Mouse (Mus musculus) left cerebral cortex, adult 2 months (tissue): ENCODE data around the gene Otoa. TPM values are rescaled to one million over a fixed set of nuclear protein-coding genes. Genes with fewer than 3 reads are reported as not detected.

Experiments
- DNase-seq, 2 experiments: peaks; one replicate each; pipeline ENCODE4 v3.0.0; 2021 to 2022; ENCODE audit warnings: low spot score in 2 of 2, mixed read lengths in 1 of 2; ENCODE audit errors: extremely low spot score in 1 of 2
- H3K27ac ChIP-seq: fragments of 200-600 bp; 2 replicates; pipeline ENCODE4 v1.8.1; 2022
- H3K4me3 ChIP-seq: fragments of 200-600 bp; 2 replicates; pipeline ENCODE4 v1.8.1; 2022
- CTCF ChIP-seq: fragments of 200-600 bp; IDR thresholded peaks from 2 replicates; pipeline ENCODE4 v1.8.1; 2022; ENCODE audit warnings: antibody characterized with exemption, mild to moderate bottlenecking, moderate library complexity
- intact Hi-C: fragments of 180-260 bp; cut with DNase I; formaldehyde crosslinking; loops from one replicate; pipeline ENCODE4 v1.15.1; 2025
- total RNA-seq, 2 experiments: library from RNA; stranded (reverse); gene quantifications; 2 replicates each; pipeline ENCODE4 v1.2.3; 2021

Gene Otoa
- total RNA-seq, 2 experiments from 2014 or later = 0.18 to 0.37 TPM

DNA sequence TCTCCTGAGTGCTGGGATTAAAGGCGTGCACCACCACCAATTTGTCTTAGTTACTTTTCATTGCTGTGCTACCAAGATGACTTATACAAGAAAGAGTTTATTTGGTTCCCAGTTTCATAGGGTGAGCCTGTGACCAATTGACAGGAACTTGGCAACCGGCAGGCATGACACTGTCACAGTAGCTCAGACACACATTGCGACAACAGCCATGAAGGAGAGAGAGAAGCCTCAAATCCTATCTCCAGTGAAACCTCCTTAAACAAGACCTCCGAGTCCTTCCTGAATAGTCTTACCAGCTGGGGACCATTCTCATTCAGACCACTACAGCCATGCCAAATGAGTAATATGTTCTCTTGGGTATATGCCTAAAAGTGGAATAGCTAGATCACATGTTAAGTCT lies 28.4 kb upstream of the Otoa start:
- Histone ChIP-seq H3K27ac (no peak overlapping the region), H3K4me3 (no peak overlapping the region)
- no peak for DNase-seq
- intact Hi-C loops = no loop called here
- TF ChIP-seq CTCF = no peak

DNA sequence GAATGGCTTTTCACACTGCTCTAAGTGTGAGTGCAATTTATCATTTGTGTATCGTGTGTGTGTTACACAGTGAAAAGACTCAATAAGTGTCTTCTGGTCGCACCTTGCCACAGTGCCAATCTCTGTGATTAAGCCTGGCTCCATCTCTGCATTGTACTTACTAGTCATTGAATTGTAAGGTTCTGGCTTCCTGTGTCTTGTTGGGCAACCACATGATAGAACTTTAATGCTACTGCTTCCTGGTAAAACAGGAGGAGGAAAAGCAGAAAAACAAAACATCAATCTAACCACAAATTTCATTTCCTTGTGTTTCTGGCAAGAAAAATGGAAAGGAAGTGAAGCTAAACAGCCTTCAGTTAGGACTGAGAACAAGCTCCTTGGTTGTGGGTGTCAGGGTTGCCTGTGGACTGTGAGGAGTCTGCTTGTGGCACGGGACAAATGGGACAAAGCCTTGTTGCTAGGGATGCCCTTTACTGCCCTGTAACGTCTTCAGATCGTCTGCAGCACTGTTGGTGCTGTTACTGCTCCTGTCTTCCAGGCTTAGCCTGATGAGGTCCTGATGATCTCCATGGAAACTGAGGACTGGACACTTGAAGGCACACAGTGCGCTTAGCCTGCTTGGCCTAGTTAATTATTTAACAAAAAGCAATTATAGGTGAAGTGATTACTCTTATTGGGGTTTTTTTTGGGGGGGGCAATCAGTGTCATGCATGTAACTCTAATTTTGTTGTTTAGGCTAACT lies 21.8 kb upstream of the Otoa start:
- no peak for TF ChIP-seq CTCF
- DNase-seq = no peak
- Histone ChIP-seq H3K4me3 (no peak overlapping the region), H3K27ac (no peak overlapping the region)
- intact Hi-C loops = loop anchor here (5.0 kb wide), 1 partner anchor 217 kb away; the partner anchor contains the start of gene Eef2k

DNA sequence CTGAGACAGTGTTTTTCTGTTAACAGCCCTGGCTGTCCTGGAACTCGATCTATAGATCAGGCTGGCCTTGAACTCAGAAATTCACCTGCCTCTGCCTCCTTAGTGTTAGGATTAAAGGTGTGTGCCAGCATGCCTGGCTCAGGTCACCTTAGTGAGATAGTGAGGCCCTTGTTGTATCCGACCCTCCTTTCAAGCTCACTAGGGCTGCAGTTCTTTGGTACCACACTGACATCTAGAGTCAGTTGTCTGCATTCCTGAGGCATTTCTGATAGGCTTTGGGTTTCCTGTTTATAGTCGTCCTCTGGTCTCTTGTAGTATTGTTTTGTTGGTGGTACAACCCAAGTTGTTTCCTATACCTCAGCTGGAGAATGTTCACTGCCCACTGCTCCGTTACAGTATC lies 17.1 kb upstream of the Otoa start:
- TF ChIP-seq CTCF = peak; percentile 63
- H3K4me3 ChIP-seq = no peak overlapping the region
- no peak for DNase-seq
- intact Hi-C loops = loop anchor here (2.0 to 5.0 kb wide), 2 partner anchors 130 to 222 kb away; partner anchors contain the start of gene Eef2k
- H3K27ac ChIP-seq = no peak overlapping the region

DNA sequence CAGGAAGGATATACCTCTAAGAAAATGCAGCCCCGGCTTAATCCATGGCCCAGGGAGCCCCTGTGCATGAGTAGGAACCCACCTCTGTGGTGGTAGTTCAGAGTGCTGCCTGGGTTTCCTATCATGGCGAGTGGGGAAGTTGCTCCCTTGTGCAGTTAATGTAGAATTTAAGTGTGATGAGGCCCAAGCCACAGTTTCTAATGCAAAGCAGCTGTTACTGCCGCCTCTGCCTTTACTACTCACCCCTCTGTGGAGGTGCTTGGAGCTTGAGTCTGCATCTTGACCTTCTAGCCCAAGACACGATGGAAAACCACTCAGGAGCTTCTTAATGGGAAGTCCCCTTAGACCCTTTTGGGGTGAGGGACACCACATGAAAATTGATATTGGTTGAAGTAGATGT lies 10.2 kb upstream of the Otoa start:
- no peak for TF ChIP-seq CTCF
- Histone ChIP-seq H3K27ac (no peak overlapping the region), H3K4me3 (no peak overlapping the region)
- intact Hi-C loops = no loop called here
- no peak for DNase-seq

DNA sequence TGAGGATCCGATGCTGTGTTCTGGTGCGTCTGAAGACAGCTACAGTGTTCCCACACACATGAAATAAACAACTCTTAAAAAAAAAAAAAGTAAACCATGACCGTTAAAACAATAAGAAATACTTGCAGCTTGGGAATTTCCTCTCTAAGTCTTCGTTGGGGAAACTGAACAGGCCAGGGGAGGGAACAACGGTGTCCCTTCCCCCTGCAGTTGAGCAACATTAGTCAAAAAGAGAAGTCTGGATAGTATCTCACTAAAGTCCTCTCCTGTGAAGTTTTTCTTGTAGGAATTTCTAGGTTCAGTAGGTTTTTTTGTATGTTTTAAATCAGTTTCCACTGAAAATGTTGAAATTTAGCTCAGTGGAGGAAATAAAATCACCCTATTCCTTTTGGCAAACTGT lies 8.9 kb upstream of the Otoa start:
- H3K4me3 ChIP-seq = no peak overlapping the region
- intact Hi-C loops = no loop called here
- DNase-seq = no peak
- no peak overlapping the region for H3K27ac ChIP-seq
- TF ChIP-seq CTCF = no peak

DNA sequence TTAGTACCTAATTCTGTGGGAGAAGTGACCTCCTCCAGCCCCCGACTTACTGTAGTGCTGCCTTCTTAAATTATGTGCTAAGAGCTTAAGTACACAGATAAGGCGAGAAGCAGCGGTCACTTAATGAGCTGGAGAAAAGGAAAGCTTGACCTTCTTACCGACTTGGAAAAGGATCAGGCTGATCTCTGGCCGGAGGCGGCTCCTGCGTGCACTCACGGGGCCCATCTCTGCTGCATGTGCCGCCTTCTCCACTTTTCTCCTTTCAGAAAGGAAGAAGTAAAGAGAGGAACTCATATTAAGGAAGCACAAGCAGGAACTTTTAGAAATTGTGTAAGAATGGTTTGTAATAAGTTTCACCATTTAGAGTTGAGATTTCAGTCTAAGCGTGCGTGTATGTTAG lies 7.2 kb upstream of the Otoa start, which contains the start of gene Igsf6:
Gene Igsf6 (minus strand): TSS at position 292 of the 400 bp plus-strand sequence.
- TF ChIP-seq CTCF = no peak
- no peak within 1 kb of the TSS for H3K4me3 ChIP-seq
- intact Hi-C loops = no loop called here
- no peak for DNase-seq
- no peak within 1 kb of the TSS for H3K27ac ChIP-seq

DNA sequence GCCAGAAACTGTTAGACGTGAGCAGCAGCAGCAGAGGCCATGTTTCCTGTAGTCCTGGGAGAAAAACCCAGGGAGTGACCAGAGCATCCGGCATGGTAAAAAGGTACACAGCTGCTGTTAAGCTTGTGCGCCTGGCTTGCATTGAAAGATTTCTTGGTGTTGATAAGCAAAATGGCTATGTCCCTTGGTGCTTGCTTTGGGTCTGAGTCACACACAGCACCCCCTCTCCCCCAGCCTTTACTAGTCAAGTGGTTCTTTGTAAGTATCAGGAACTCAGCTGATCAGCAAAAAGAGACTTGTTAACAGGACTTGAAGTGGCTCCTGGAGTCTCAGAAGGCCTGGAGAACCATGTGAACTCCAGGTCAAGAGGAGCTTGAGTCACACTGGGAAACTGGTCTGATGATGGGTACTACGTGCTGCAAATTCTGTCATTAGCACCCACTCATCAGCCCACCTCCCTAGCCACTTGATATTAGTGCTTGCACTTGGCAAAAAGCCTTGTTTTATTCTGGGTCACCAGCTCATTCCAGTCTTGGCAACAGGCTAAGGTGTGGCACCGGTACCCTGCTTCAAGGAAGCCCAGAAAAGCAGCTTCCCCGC lies 6.5 kb upstream of the Otoa start:
- no peak for DNase-seq
- intact Hi-C loops = no loop called here
- H3K27ac ChIP-seq = no peak overlapping the region
- TF ChIP-seq CTCF = no peak
- no peak overlapping the region for H3K4me3 ChIP-seq

DNA sequence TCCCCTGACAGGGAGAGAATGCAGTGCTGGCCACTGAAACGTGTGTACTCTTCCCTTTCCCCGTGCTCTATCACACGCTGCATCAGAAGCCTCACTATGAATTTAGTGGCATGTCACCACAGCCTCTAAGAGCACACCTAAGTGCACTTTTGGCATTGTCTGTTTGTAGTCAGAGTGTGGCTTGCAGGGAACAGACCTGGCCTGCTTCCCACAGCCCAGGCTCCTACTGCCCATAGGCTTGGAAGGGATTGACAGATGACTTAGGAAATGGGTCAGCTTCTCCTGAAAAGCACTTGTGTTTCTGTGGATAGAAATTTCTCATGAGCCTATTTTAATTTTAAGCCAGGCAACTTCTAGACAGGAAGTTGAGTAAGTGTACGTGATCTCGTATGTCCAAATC lies 6.0 kb upstream of the Otoa start:
- intact Hi-C loops = no loop called here
- Histone ChIP-seq H3K27ac (no peak overlapping the region), H3K4me3 (no peak overlapping the region)
- TF ChIP-seq CTCF = no peak
- no peak for DNase-seq

DNA sequence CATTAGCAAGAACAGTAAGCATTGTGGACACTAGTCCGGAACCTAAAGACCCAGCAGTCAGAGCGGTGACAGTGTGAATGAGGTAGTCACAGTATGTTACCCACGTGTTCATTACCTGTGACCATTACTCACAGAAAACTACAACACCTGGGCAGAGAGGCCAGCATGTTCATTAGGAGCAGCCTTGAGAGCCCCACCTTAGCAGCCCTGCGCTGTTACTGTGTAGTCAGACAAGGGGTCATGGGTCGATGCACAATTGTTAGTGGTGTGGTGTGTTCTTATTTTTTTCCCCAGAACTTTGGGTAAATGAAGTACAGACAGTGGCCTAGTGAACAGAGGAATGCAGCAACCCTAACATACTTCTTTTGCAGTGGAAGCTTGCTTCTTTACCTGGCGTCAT lies 4.1 kb upstream of the Otoa start:
- no peak overlapping the region for H3K27ac ChIP-seq
- no peak for DNase-seq
- no peak overlapping the region for H3K4me3 ChIP-seq
- no peak for TF ChIP-seq CTCF
- intact Hi-C loops = loop anchor here (2.0 kb wide), 2 partner anchors 485 to 563 kb away; no protein-coding TSS in a partner anchor

DNA sequence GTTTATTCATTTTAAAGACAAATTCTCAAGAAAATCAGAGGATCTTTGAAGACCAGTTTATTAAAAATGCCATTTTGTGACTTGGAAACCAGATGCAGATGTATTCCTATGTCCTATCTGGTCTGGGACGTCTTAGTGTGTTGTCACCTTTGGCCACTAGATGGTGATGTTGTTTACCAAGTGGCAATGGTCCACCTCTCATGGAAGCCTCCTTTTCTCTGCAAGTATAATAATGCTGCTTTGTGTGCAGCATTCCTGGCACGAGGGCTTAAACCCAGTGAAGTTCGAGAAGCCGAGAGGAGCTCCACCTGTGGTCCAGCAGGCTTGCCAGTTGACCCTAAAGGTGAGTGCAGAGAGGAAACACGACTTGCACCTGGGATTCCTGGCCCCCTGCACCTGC lies 3.6 kb upstream of the Otoa start:
- peak; percentile 84 for TF ChIP-seq CTCF
- peak; percentile 58 to 71 for DNase-seq
- Histone ChIP-seq H3K4me3 (no peak overlapping the region), H3K27ac (no peak overlapping the region)
- intact Hi-C loops = loop anchor here (1.0 to 2.0 kb wide), 3 partner anchors 42 to 563 kb away; no protein-coding TSS in a partner anchor

DNA sequence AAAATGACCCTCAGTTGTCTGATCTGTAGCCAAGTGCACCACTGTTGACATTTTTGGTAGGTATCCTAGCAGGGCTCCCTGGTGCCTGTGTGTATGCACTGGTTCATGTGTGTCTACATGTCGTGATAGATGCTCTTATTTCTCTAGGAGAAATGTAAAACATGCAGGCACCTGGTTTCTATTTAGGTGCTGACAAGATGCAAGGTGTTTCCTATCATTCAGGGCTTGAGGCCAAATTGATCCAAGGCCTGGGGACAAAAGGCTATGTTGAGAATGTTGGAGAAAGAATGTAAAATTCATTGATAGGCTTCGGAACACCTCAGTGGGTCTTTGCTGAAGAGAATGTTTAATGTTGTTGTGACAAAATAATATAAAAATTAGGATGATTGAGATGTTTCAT lies 366 bp downstream of the Otoa start:
- intact Hi-C loops = no loop called here
- no peak overlapping the region for H3K4me3 ChIP-seq
- H3K27ac ChIP-seq = no peak overlapping the region
- DNase-seq = no peak
- no peak for TF ChIP-seq CTCF

DNA sequence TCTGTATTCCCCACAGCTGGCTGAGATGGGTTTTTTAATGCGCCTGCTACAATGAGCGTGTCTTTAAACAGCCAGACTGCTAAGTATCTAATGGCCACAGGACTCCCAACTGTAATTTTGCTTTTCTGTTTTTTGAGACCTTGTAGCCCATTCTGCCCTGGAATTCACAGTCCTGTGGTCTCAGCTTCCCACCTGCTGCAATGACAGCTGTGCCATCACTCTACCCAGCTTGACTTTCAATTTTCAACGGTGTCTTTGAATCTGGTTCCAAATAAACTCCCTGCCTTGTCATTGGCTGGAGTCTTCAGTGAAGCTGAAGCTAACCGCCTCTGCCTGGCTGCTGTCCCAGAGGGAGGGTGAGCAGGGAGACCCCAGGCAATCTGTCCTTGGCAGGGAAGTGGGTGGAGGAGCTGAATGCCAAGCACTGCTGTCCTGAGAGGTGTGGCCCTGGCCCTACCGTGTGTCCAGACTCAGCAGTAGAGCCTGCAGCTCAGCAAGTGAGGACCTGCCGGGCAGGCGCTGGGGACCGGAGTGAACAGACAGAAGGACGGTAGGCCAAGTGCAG lies 1.6 kb downstream of the Otoa start:
- Histone ChIP-seq H3K27ac (no peak overlapping the region), H3K4me3 (no peak overlapping the region)
- intact Hi-C loops = no loop called here
- no peak for TF ChIP-seq CTCF
- no peak for DNase-seq
